Mouse (Mus musculus): ENCODE measurements around the gene Prmt1.
A peak's percentile ranks its signal among the peaks of the same experiment; 100 is the strongest.

Gene Prmt1

DNA sequence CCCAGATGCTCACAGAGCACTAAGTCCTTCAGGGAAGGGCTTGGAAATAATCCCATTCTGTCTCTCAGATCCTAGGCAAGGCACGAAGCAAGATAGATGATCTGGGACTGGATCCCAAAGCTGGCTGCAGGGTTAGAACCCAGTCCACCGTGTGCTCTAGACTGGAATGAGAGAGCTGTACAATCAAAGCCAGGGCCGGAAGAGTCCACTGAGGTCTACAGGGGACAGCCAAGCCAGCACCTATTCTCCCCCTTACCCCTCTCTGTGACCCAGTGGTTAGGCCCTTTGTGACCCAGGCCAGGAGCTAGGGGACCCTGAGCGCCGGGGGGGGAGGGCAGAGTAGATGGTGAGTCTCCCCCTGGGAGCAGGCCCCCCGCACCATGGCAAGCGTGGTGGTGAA, 43.5 kb downstream of the Prmt1 start, which contains the start of gene Tsks:
Tsks (plus strand) TSS at position 301 of the 400 bp plus-strand sequence.
- DNase-seq: no peak

- no peak for DNase-seq
These were observed 47.7 kb downstream of the Prmt1 start for GRCm38 (mm10) chr7:44938680-44939079.

DNA sequence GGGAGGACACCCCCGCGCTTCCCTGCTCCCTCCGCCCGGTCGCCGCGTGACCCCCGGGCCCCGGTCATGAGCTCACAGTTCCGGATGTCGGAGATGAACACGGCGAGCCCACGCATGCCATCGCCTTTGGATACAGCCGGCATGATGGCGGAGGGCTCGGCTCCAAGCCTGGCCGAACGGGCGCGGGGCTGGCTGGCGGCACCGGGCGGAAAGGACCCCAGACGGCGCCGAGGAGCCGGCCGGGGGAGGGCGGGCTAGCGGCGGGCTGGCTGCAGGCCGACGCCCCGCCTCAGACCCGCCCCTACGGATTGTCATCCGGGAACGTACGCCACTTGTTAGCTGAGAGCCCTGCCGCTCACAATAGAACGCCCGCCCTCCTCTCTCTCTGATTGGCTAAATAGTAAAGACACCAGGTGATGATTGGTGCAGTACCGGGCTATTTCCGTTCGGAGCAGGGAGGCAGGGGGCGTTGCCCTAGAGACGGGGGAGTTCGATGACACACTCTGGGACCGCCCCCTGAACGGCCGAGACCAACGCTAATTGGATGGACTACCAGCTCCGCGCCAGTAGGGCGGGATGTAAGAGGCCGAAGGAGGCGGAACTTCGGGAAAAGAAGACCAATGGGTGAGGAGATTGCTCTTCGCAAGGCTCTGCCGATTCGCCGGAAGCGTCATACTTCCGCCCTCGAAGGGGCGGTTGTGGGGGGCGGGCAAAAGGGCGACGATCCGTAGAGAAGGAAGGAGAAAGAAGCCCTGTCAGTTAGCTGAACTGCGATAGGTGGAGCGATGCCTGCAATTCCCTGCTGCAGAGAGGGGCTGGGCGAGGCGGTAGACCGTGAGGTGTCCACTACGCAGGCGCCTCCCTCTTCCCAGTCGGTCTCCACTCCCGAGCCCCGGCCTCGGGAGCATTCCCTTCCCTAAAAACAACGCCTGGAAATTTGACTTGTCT, 56.9 kb downstream of the Prmt1 start, which contains the start of gene Ap2a1:
Ap2a1 (minus strand) TSS at position 293 of the 948 bp plus-strand sequence.
- peak; percentile 97 to 100 for DNase-seq

- DNase-seq: no peak
These were observed 57.8 kb downstream of the Prmt1 start for GRCm38 (mm10) chr7:44928570-44928969.

All from spleen, adult 18-20 months (tissue).